Mouse (Mus musculus) heart, embryonic 12.5 days (tissue): ENCODE measurements around the gene Tent2. TPM values are rescaled to one million over a fixed set of nuclear protein-coding genes. Genes with fewer than 3 reads are reported as not detected.

ENCODE experiments used
- ATAC-seq: fragments of 200-750 bp; cut with Nextera tagmentation; 2 replicates; pipeline ENCODE4 v1.8.0; 2017; ENCODE audit warnings: moderate TSS enrichment, moderate library complexity; ENCODE audit not compliant: insufficient number of reproducible peaks, low FRiP score
- H3K27ac ChIP-seq: fragments of 300-500 bp; sonication (generic); 2 replicates; pipeline ENCODE4 v1.5.1; 2016; ENCODE audit warnings: mild to moderate bottlenecking, moderate library complexity; ENCODE audit not compliant: poor library complexity, severe bottlenecking
- H3K27me3 ChIP-seq: fragments of 300-500 bp; sonication (generic); replicated peaks from 2 replicates; pipeline ENCODE4 v1.6.1; 2016; ENCODE audit warnings: mild to moderate bottlenecking, moderate library complexity
- H3K36me3 ChIP-seq: fragments of 300-500 bp; sonication (generic); 2 replicates; pipeline ENCODE4 v1.6.1; 2016; ENCODE audit warnings: mild to moderate bottlenecking, moderate library complexity
- H3K4me1 ChIP-seq: fragments of 300-500 bp; sonication (generic); replicated peaks from 2 replicates; pipeline ENCODE4 v1.6.1; 2016; ENCODE audit warnings: mild to moderate bottlenecking
- H3K4me2 ChIP-seq: fragments of 300-500 bp; sonication (generic); 2 replicates; pipeline ENCODE4 v1.6.1; 2016; ENCODE audit warnings: mild to moderate bottlenecking, moderate library complexity
- H3K4me3 ChIP-seq: fragments of 300-500 bp; sonication (generic); 2 replicates; pipeline ENCODE4 v1.5.1; 2016; ENCODE audit warnings: mild to moderate bottlenecking
- H3K9ac ChIP-seq: fragments of 300-500 bp; sonication (generic); 2 replicates; pipeline ENCODE4 v1.6.1; 2016; ENCODE audit warnings: mild to moderate bottlenecking, moderate library complexity
- H3K9me3 ChIP-seq: fragments of 300-500 bp; sonication (generic); replicated peaks from 2 replicates; pipeline ENCODE4 v1.6.1; 2016; ENCODE audit warnings: mild to moderate bottlenecking, moderate library complexity
- WGBS: fragments of 180-500 bp; shearing (Covaris S2); methylation state at CpG from one replicate; pipeline ENCODE4 v1.1.7; 2016; 5-methylcytosine and 5-hydroxymethylcytosine counted together
- polyA plus RNA-seq: library from polyadenylated mRNA; unstranded; fragments of >200 nt; fragmentation: Nextera tagmentation; extraction: Ambion mirVana; gene quantifications from 2 replicates; pipeline ENCODE4 v1.2.1, GENCODE M21; 2016

The Tent2 gene
- polyA plus RNA-seq, 1 experiment from 2014 or later, result 51.1 TPM

GRCm38 (mm10) chr13:93141184-93141583 lies 51.0 kb downstream of the Tent2 start:
- Histone ChIP-seq H3K4me2 (no peak overlapping the region), H3K36me3 (peaks cover 6% of the 10 kb centered on the region; the same call in 1 of the 2 replicates), H3K9me3 (no peaks in the 10 kb centered on the region), H3K27me3 (no peaks in the 10 kb centered on the region), H3K9ac (no peak overlapping the region), H3K4me3 (no peak overlapping the region), H3K27ac (no peak overlapping the region), H3K4me1 (peaks cover 36% of the 10 kb centered on the region)
- no peak for ATAC-seq
- 90% methylated on average over 6 of the region's 6 CpGs for WGBS

GRCm38 (mm10) chr13:93138059-93138458 lies 54.1 kb downstream of the Tent2 start:
- Histone ChIP-seq H3K4me3 (no peak overlapping the region), H3K9me3 (no peaks in the 10 kb centered on the region), H3K9ac (no peak overlapping the region), H3K27ac (peak overlapping the region; percentile 85), H3K27me3 (no peaks in the 10 kb centered on the region), H3K4me2 (0 out of 2 replicates have a peak overlapping the region, but pooled peaks have one; percentile 22), H3K4me1 (peaks cover 26% of the 10 kb centered on the region), H3K36me3 (peaks cover 5% of the 10 kb centered on the region; the same call in 1 of the 2 replicates)
- ATAC-seq, result peak; percentile 57; the same call in 1 of the 2 replicates
- 50% methylated on average over 1 of the region's 1 CpGs for WGBS

GRCm38 (mm10) chr13:93137098-93137497 lies 55.1 kb downstream of the Tent2 start:
- Histone ChIP-seq H3K4me2 (no peak overlapping the region), H3K27me3 (no peaks in the 10 kb centered on the region), H3K9ac (no peak overlapping the region), H3K4me3 (no peak overlapping the region), H3K9me3 (no peaks in the 10 kb centered on the region), H3K36me3 (no peaks in the 10 kb centered on the region), H3K4me1 (peaks cover 20% of the 10 kb centered on the region), H3K27ac (no peak overlapping the region)
- no peak for ATAC-seq
- WGBS, result 78% methylated on average over 7 of the region's 7 CpGs

- Histone ChIP-seq H3K4me3 (no peak overlapping the region), H3K9me3 (no peaks in the 10 kb centered on the region), H3K4me2 (no peak overlapping the region), H3K27me3 (no peaks in the 10 kb centered on the region), H3K4me1 (peaks cover 20% of the 10 kb centered on the region), H3K9ac (no peak overlapping the region), H3K36me3 (no peaks in the 10 kb centered on the region), H3K27ac (no peak overlapping the region)
- 65% methylated on average over 1 of the region's 1 CpGs for WGBS
- ATAC-seq, result no peak
These were observed 55.9 kb downstream of the Tent2 start for GRCm38 (mm10) chr13:93136251-93136650.

- Histone ChIP-seq H3K4me3 (no peak overlapping the region), H3K9me3 (no peaks in the 10 kb centered on the region), H3K27me3 (no peaks in the 10 kb centered on the region), H3K4me2 (no peak overlapping the region), H3K4me1 (peaks cover 24% of the 10 kb centered on the region), H3K36me3 (no peaks in the 10 kb centered on the region), H3K9ac (no peak overlapping the region), H3K27ac (no peak overlapping the region)
- 65% methylated on average over 2 of the region's 2 CpGs for WGBS
- ATAC-seq, result no peak
These were observed 56.7 kb downstream of the Tent2 start for GRCm38 (mm10) chr13:93135501-93135900.

GRCm38 (mm10) chr13:93130674-93131073 lies 61.5 kb downstream of the Tent2 start:
- WGBS, result 30% methylated on average over 3 of the region's 3 CpGs
- Histone ChIP-seq H3K27me3 (no peaks in the 10 kb centered on the region), H3K4me1 (peaks cover 13% of the 10 kb centered on the region), H3K9me3 (no peaks in the 10 kb centered on the region), H3K4me2 (no peak overlapping the region), H3K36me3 (no peaks in the 10 kb centered on the region), H3K9ac (no peak overlapping the region), H3K4me3 (no peak overlapping the region), H3K27ac (no peak overlapping the region)
- ATAC-seq, result no peak

- no peaks in the 10 kb centered on the region for H3K27me3 ChIP-seq
- no peaks in the 10 kb centered on the region for H3K9me3 ChIP-seq
- no peak for ATAC-seq
- no peaks in the 10 kb centered on the region for H3K36me3 ChIP-seq
- H3K27ac ChIP-seq, result no peak overlapping the region
- H3K4me1 ChIP-seq, result peaks cover 13% of the 10 kb centered on the region
- no peak overlapping the region for H3K4me3 ChIP-seq
- no peak overlapping the region for H3K9ac ChIP-seq
- WGBS, result 68% methylated on average over 5 of the region's 5 CpGs
- H3K4me2 ChIP-seq, result no peak overlapping the region
These were observed 63.2 kb downstream of the Tent2 start for GRCm38 (mm10) chr13:93128961-93129360.

- WGBS, result 75% methylated on average over 8 of the region's 8 CpGs
- no peak for ATAC-seq
- Histone ChIP-seq H3K4me1 (peaks cover 13% of the 10 kb centered on the region), H3K4me3 (no peak overlapping the region), H3K36me3 (no peaks in the 10 kb centered on the region), H3K4me2 (no peak overlapping the region), H3K27me3 (no peaks in the 10 kb centered on the region), H3K9ac (no peak overlapping the region), H3K27ac (no peak overlapping the region), H3K9me3 (no peaks in the 10 kb centered on the region)
These were observed 63.9 kb downstream of the Tent2 start for GRCm38 (mm10) chr13:93128111-93128860.

GRCm38 (mm10) chr13:93122321-93122720 lies 69.9 kb downstream of the Tent2 start:
- Histone ChIP-seq H3K9ac (no peak overlapping the region), H3K4me1 (no peaks in the 10 kb centered on the region), H3K9me3 (no peaks in the 10 kb centered on the region), H3K4me3 (no peak overlapping the region), H3K36me3 (no peaks in the 10 kb centered on the region), H3K4me2 (no peak overlapping the region), H3K27me3 (no peaks in the 10 kb centered on the region), H3K27ac (no peak overlapping the region)
- 86% methylated on average over 9 of the region's 9 CpGs for WGBS
- no peak for ATAC-seq

GRCm38 (mm10) chr13:93117241-93117640 lies 74.9 kb downstream of the Tent2 start:
- Histone ChIP-seq H3K4me1 (no peaks in the 10 kb centered on the region), H3K9me3 (peaks cover 3% of the 10 kb centered on the region; the same call in 1 of the 2 replicates), H3K27ac (no peak overlapping the region), H3K9ac (no peak overlapping the region), H3K4me3 (no peak overlapping the region), H3K27me3 (no peaks in the 10 kb centered on the region), H3K4me2 (no peak overlapping the region), H3K36me3 (peaks cover 3% of the 10 kb centered on the region; the same call in 1 of the 2 replicates)
- no peak for ATAC-seq
- WGBS, result 69% methylated on average over 7 of the region's 7 CpGs

GRCm38 (mm10) chr13:93102340-93103090 lies 89.7 kb downstream of the Tent2 start:
- Histone ChIP-seq H3K27ac (no peak overlapping the region), H3K4me1 (no peaks in the 10 kb centered on the region), H3K27me3 (no peaks in the 10 kb centered on the region), H3K36me3 (0 out of 2 replicates have a peak, but pooled peaks cover 2% of the 10 kb centered on the region), H3K9ac (no peak overlapping the region), H3K4me2 (no peak overlapping the region), H3K9me3 (no peaks in the 10 kb centered on the region), H3K4me3 (no peak overlapping the region)
- no peak for ATAC-seq
- 74% methylated on average over 4 of the region's 4 CpGs for WGBS
